Mouse (Mus musculus) ES-Bruce4 (cell line): Measurements from ENCODE around the gene Spred3. TPM values are rescaled to one million over a fixed set of nuclear protein-coding genes. Genes with fewer than 3 reads are reported as not detected.
A peak's percentile ranks its signal among the peaks of the same experiment; 100 is the strongest.
"Not testable (repeated sequence)": the region's sequence is repeated elsewhere in the genome, so short reads cannot be mapped to it uniquely, and the experiment has no call there.

Experiments used
- H3K27ac ChIP-seq: 2 replicates; pipeline ENCODE4 v1.5.1; 2012; ENCODE audit warnings: low read length, inconsistent platforms; ENCODE audit not compliant: insufficient read depth
- H3K27me3 ChIP-seq: 2 replicates; pipeline ENCODE4 v1.6.1; 2012; ENCODE audit warnings: mild to moderate bottlenecking, low read length, inconsistent platforms; ENCODE audit not compliant: control insufficient read depth, poor library complexity, insufficient read depth, severe bottlenecking
- H3K36me3 ChIP-seq: 2 replicates; pipeline ENCODE4 v1.6.1; 2012; ENCODE audit warnings: inconsistent platforms, mild to moderate bottlenecking, low read length, moderate library complexity; ENCODE audit not compliant: control insufficient read depth, poor library complexity, insufficient read depth, severe bottlenecking
- H3K4me1 ChIP-seq: one replicate; pipeline ENCODE4 v1.8.1; 2011; ENCODE audit warnings: low read length; ENCODE audit not compliant: control insufficient read depth, insufficient read depth
- H3K4me3 ChIP-seq: 2 replicates; pipeline ENCODE4 v1.5.1; 2011; ENCODE audit warnings: low read depth, mild to moderate bottlenecking, low read length
- H3K9ac ChIP-seq: 2 replicates; pipeline ENCODE4 v1.6.1; 2012; ENCODE audit warnings: low read depth, mild to moderate bottlenecking, inconsistent platforms; ENCODE audit not compliant: poor library complexity, severe bottlenecking
- H3K9me3 ChIP-seq: replicated peaks from 2 replicates; pipeline ENCODE4 v1.6.1; 2012; ENCODE audit warnings: mild to moderate bottlenecking, low read length, inconsistent platforms; ENCODE audit not compliant: control insufficient read depth, poor library complexity, insufficient read depth, severe bottlenecking
- CTCF ChIP-seq: IDR thresholded peaks from one replicate; pipeline ENCODE4 v1.8.1; 2011; ENCODE audit warnings: low read depth, low read length
- EP300 ChIP-seq: IDR thresholded peaks from 2 replicates; pipeline ENCODE4 v1.6.1; 2011; ENCODE audit warnings: low read depth, low read length; ENCODE audit not compliant: insufficient read depth
- POLR2A ChIP-seq: IDR thresholded peaks from one replicate; pipeline ENCODE4 v1.8.1; 2011; ENCODE audit warnings: low read length; ENCODE audit not compliant: insufficient read depth
- polyA plus RNA-seq: library from polyadenylated mRNA; stranded (reverse); fragments of >200 nt; gene quantifications from 2 replicates; pipeline ENCODE4 v1.2.4, GENCODE M21; 2011; ENCODE audit warnings: low read depth; ENCODE audit not compliant: missing spikeins, insufficient read depth, insufficient read length

Gene Spred3
- 9.2 and 12.1 TPM in 2 replicates for polyA plus RNA-seq

GRCm38 (mm10) chr7:29170066-29170754, at the start of gene Spred3, which contains the start of gene Ggn:
Gene Spred3 (minus strand): TSS chr7:29170411.
Gene Ggn (plus strand): TSS chr7:29170210.
- no peaks in the 10 kb centered on the region for H3K9me3 ChIP-seq
- peaks cover 2% of the 10 kb centered on the region for H3K4me1 ChIP-seq
- no peaks in the 10 kb centered on the region for H3K27me3 ChIP-seq
- H3K27ac ChIP-seq: 0 out of 2 replicates have a peak within 1 kb of the TSS, but pooled peaks have one; percentile 43
- H3K9ac ChIP-seq: peak within 1 kb of the TSS; percentile 76
- TF ChIP-seq POLR2A (no peak), CTCF (no peak), EP300 (no peak)
- peaks cover 1% of the 10 kb centered on the region for H3K36me3 ChIP-seq
- H3K4me3 ChIP-seq: peak within 1 kb of the TSS; percentile 69

GRCm38 (mm10) chr7:29214846-29215245, 44.6 kb upstream of the Spred3 start:
- H3K36me3 ChIP-seq: no peaks in the 10 kb centered on the region
- H3K9me3 ChIP-seq: peaks cover 3% of the 10 kb centered on the region; the same call in 1 of the 2 replicates
- H3K4me3 ChIP-seq: no peak overlapping the region
- H3K9ac ChIP-seq: no peak overlapping the region
- no peak overlapping the region for H3K27ac ChIP-seq
- H3K27me3 ChIP-seq: no peaks in the 10 kb centered on the region
- H3K4me1 ChIP-seq: no peaks in the 10 kb centered on the region
- TF ChIP-seq POLR2A (no peak), EP300 (no peak)

- H3K9ac ChIP-seq: no peak overlapping the region
- H3K9me3 ChIP-seq: no peaks in the 10 kb centered on the region; the same call in 1 of the 2 replicates
- no peaks in the 10 kb centered on the region for H3K4me1 ChIP-seq
- H3K27ac ChIP-seq: no peak overlapping the region; the same call in 1 of the 2 replicates
- H3K27me3 ChIP-seq: no peaks in the 10 kb centered on the region
- TF ChIP-seq POLR2A (no peak), CTCF (no peak), EP300 (no peak)
- H3K4me3 ChIP-seq: no peak overlapping the region
- no peaks in the 10 kb centered on the region for H3K36me3 ChIP-seq
Observed at GRCm38 (mm10) chr7:29214236-29214635, 44.0 kb upstream of the Spred3 start.

- H3K27me3 ChIP-seq: no peaks in the 10 kb centered on the region
- peak within 1 kb of the TSS; percentile 13 for H3K9ac ChIP-seq
- peak within 1 kb of the TSS; percentile 66 for H3K27ac ChIP-seq
- H3K4me3 ChIP-seq: peak within 1 kb of the TSS; percentile 67
- TF ChIP-seq EP300: no peak
- no peaks in the 10 kb centered on the region for H3K36me3 ChIP-seq
- no peaks in the 10 kb centered on the region; the same call in 1 of the 2 replicates for H3K9me3 ChIP-seq
- H3K4me1 ChIP-seq: no peaks in the 10 kb centered on the region
Observed at GRCm38 (mm10) chr7:29213675-29214082, 43.5 kb upstream of the Spred3 start, which contains the start of gene Catsperg1. Gene Catsperg1 (minus strand): TSS chr7:29214035.

- Histone ChIP-seq H3K27ac (peak overlapping the region; percentile 66), H3K9ac (peak overlapping the region; percentile 13), H3K4me3 (peak overlapping the region; percentile 67)
- H3K9me3 ChIP-seq, H3K27me3 ChIP-seq, H3K36me3 ChIP-seq, H3K4me1 ChIP-seq: not testable (repeated sequence)
Observed at GRCm38 (mm10) chr7:29212775-29213560, 42.8 kb upstream of the Spred3 start.

- Histone ChIP-seq H3K27me3 (no peaks in the 10 kb centered on the region), H3K9me3 (no peaks in the 10 kb centered on the region), H3K27ac (peak overlapping the region; percentile 79), H3K4me1 (no peaks in the 10 kb centered on the region), H3K9ac (peak overlapping the region; percentile 13), H3K4me3 (peak overlapping the region; percentile 67), H3K36me3 (no peaks in the 10 kb centered on the region)
- TF ChIP-seq CTCF: no peak
- peak; percentile 31 for TF ChIP-seq POLR2A
- TF ChIP-seq EP300: no peak
Observed at GRCm38 (mm10) chr7:29212199-29212765, 42.1 kb upstream of the Spred3 start.
